Mouse (Mus musculus) limb, embryonic 15.5 days (tissue): ENCODE data around the gene Bsn. TPM values are rescaled to one million over a fixed set of nuclear protein-coding genes. Genes with fewer than 3 reads are reported as not detected.

ENCODE experiments used
- ATAC-seq: fragments of 200-750 bp; cut with Nextera tagmentation; 2 replicates; pipeline ENCODE4 v1.8.0; 2017; ENCODE audit warnings: low read depth, moderate TSS enrichment; ENCODE audit not compliant: insufficient number of reproducible peaks, low FRiP score, low TSS enrichment
- H3K27ac ChIP-seq: fragments of 300-500 bp; sonication (generic); 2 replicates; pipeline ENCODE4 v1.5.1; 2015; ENCODE audit warnings: moderate library complexity, mild to moderate bottlenecking, inconsistent platforms
- H3K27me3 ChIP-seq: fragments of 300-500 bp; sonication (generic); 2 replicates; pipeline ENCODE4 v1.6.1; 2015; ENCODE audit warnings: inconsistent platforms
- H3K36me3 ChIP-seq: fragments of 300-500 bp; sonication (generic); 2 replicates; pipeline ENCODE4 v1.6.1; 2015; ENCODE audit warnings: inconsistent platforms
- H3K4me1 ChIP-seq: fragments of 300-500 bp; sonication (generic); 2 replicates; pipeline ENCODE4 v1.6.1; 2015; ENCODE audit warnings: inconsistent platforms
- H3K4me2 ChIP-seq: fragments of 300-500 bp; sonication (generic); 2 replicates; pipeline ENCODE4 v1.6.1; 2015; ENCODE audit warnings: mild to moderate bottlenecking, inconsistent platforms
- H3K4me3 ChIP-seq: fragments of 300-500 bp; sonication (generic); 2 replicates; pipeline ENCODE4 v1.5.1; 2015; ENCODE audit warnings: mild to moderate bottlenecking, inconsistent platforms
- H3K9ac ChIP-seq: fragments of 300-500 bp; sonication (generic); 2 replicates; pipeline ENCODE4 v1.6.1; 2015; ENCODE audit warnings: inconsistent platforms
- H3K9me3 ChIP-seq: fragments of 300-500 bp; sonication (generic); 2 replicates; pipeline ENCODE4 v1.6.1; 2016; ENCODE audit warnings: inconsistent platforms
- WGBS: fragments of 180-500 bp; shearing (Covaris S2); methylation state at CpG from one replicate; pipeline ENCODE4 v1.1.7; 2015; 5-methylcytosine and 5-hydroxymethylcytosine counted together
- polyA plus RNA-seq: library from polyadenylated mRNA; unstranded; fragments of >200 nt; fragmentation: Nextera tagmentation; extraction: Ambion mirVana; gene quantifications from 2 replicates; pipeline ENCODE4 v1.2.1, GENCODE M21; 2015

The Bsn gene
- polyA plus RNA-seq, 1 experiment from 2014 or later: 0.82 TPM

GRCm38 (mm10) chr9:108072481-108072924, 117.7 kb downstream of the Bsn start:
- ATAC-seq: no peak
- H3K36me3 ChIP-seq: peaks cover 29% of the 10 kb centered on the region
- no peaks in the 10 kb centered on the region for H3K9me3 ChIP-seq
- peak overlapping the region; percentile 71; the same call in 1 of the 2 replicates for H3K27ac ChIP-seq
- H3K4me1 ChIP-seq: no peaks in the 10 kb centered on the region
- no peak overlapping the region for H3K4me3 ChIP-seq
- H3K4me2 ChIP-seq: no peak overlapping the region
- 59% methylated on average over 9 of the region's 9 CpGs for WGBS
- H3K27me3 ChIP-seq: no peaks in the 10 kb centered on the region
- 0 out of 2 replicates have a peak overlapping the region, but pooled peaks have one; percentile 8 for H3K9ac ChIP-seq

GRCm38 (mm10) chr9:108071801-108072200, 118.4 kb downstream of the Bsn start:
- no peak for ATAC-seq
- Histone ChIP-seq H3K4me2 (no peak overlapping the region), H3K4me1 (no peaks in the 10 kb centered on the region), H3K27ac (peak overlapping the region; percentile 71; the same call in 1 of the 2 replicates), H3K9ac (no peak overlapping the region), H3K36me3 (peaks cover 29% of the 10 kb centered on the region), H3K4me3 (no peak overlapping the region), H3K9me3 (no peaks in the 10 kb centered on the region), H3K27me3 (no peaks in the 10 kb centered on the region)
- 84% methylated on average over 4 of the region's 4 CpGs for WGBS

- Histone ChIP-seq H3K9me3 (no peaks in the 10 kb centered on the region), H3K4me3 (no peak overlapping the region), H3K36me3 (peaks cover 34% of the 10 kb centered on the region), H3K9ac (no peak overlapping the region), H3K4me1 (no peaks in the 10 kb centered on the region), H3K4me2 (no peak overlapping the region), H3K27ac (no peak overlapping the region), H3K27me3 (no peaks in the 10 kb centered on the region)
- ATAC-seq: no peak
- WGBS: 94% methylated on average over 7 of the region's 7 CpGs
Observed at GRCm38 (mm10) chr9:108069529-108069928, 120.7 kb downstream of the Bsn start.

GRCm38 (mm10) chr9:108069007-108069406, 121.2 kb downstream of the Bsn start:
- no peak overlapping the region for H3K4me2 ChIP-seq
- no peak overlapping the region for H3K27ac ChIP-seq
- H3K36me3 ChIP-seq: peaks cover 38% of the 10 kb centered on the region
- no peaks in the 10 kb centered on the region for H3K9me3 ChIP-seq
- WGBS: 90% methylated on average over 9 of the region's 9 CpGs
- ATAC-seq: no peak
- H3K4me3 ChIP-seq: no peak overlapping the region
- no peaks in the 10 kb centered on the region for H3K4me1 ChIP-seq
- H3K27me3 ChIP-seq: no peaks in the 10 kb centered on the region
- no peak overlapping the region for H3K9ac ChIP-seq

GRCm38 (mm10) chr9:108067900-108068299, 122.3 kb downstream of the Bsn start:
- 13% methylated on average over 8 of the region's 8 CpGs for WGBS
- no peak overlapping the region for H3K27ac ChIP-seq
- ATAC-seq: no peak
- no peaks in the 10 kb centered on the region for H3K27me3 ChIP-seq
- no peak overlapping the region for H3K4me2 ChIP-seq
- peaks cover 44% of the 10 kb centered on the region for H3K36me3 ChIP-seq
- no peak overlapping the region for H3K4me3 ChIP-seq
- no peaks in the 10 kb centered on the region for H3K4me1 ChIP-seq
- no peak overlapping the region for H3K9ac ChIP-seq
- H3K9me3 ChIP-seq: no peaks in the 10 kb centered on the region

GRCm38 (mm10) chr9:108067199-108067598, 123.0 kb downstream of the Bsn start:
- H3K4me1 ChIP-seq: no peaks in the 10 kb centered on the region
- H3K36me3 ChIP-seq: peaks cover 51% of the 10 kb centered on the region
- no peak for ATAC-seq
- H3K4me2 ChIP-seq: no peak overlapping the region
- H3K27ac ChIP-seq: no peak overlapping the region
- no peak overlapping the region for H3K4me3 ChIP-seq
- no peaks in the 10 kb centered on the region for H3K9me3 ChIP-seq
- H3K9ac ChIP-seq: no peak overlapping the region
- 79% methylated on average over 7 of the region's 7 CpGs for WGBS
- H3K27me3 ChIP-seq: no peaks in the 10 kb centered on the region

- 53% methylated on average over 5 of the region's 5 CpGs for WGBS
- no peak for ATAC-seq
- Histone ChIP-seq H3K27me3 (no peaks in the 10 kb centered on the region), H3K4me2 (no peak overlapping the region), H3K36me3 (peaks cover 59% of the 10 kb centered on the region), H3K9ac (no peak overlapping the region), H3K27ac (no peak overlapping the region), H3K4me3 (no peak overlapping the region), H3K4me1 (no peaks in the 10 kb centered on the region), H3K9me3 (no peaks in the 10 kb centered on the region)
Observed at GRCm38 (mm10) chr9:108065491-108066011, 124.6 kb downstream of the Bsn start.

GRCm38 (mm10) chr9:108063361-108063760, 126.8 kb downstream of the Bsn start:
- no peak for ATAC-seq
- peaks cover 65% of the 10 kb centered on the region for H3K36me3 ChIP-seq
- H3K4me3 ChIP-seq: no peak overlapping the region
- WGBS: 87% methylated on average over 12 of the region's 12 CpGs
- H3K27ac ChIP-seq: no peak overlapping the region
- H3K27me3 ChIP-seq: no peaks in the 10 kb centered on the region
- H3K4me2 ChIP-seq: no peak overlapping the region
- H3K9ac ChIP-seq: no peak overlapping the region
- no peaks in the 10 kb centered on the region for H3K4me1 ChIP-seq
- H3K9me3 ChIP-seq: no peaks in the 10 kb centered on the region

- no peak overlapping the region for H3K4me2 ChIP-seq
- H3K27ac ChIP-seq: no peak overlapping the region
- H3K9me3 ChIP-seq: no peaks in the 10 kb centered on the region
- no peak for ATAC-seq
- H3K9ac ChIP-seq: no peak overlapping the region
- WGBS: 86% methylated on average over 3 of the region's 3 CpGs
- H3K27me3 ChIP-seq: no peaks in the 10 kb centered on the region
- no peak overlapping the region for H3K4me3 ChIP-seq
- H3K4me1 ChIP-seq: no peaks in the 10 kb centered on the region
- peaks cover 77% of the 10 kb centered on the region for H3K36me3 ChIP-seq
Observed at GRCm38 (mm10) chr9:108062142-108062541, 128.0 kb downstream of the Bsn start.

GRCm38 (mm10) chr9:108058291-108058690, 131.9 kb downstream of the Bsn start:
- Histone ChIP-seq H3K4me3 (no peak overlapping the region), H3K9me3 (no peaks in the 10 kb centered on the region), H3K4me1 (peaks cover 6% of the 10 kb centered on the region), H3K36me3 (peaks cover 99% of the 10 kb centered on the region), H3K4me2 (no peak overlapping the region), H3K27me3 (no peaks in the 10 kb centered on the region), H3K9ac (no peak overlapping the region), H3K27ac (no peak overlapping the region)
- 94% methylated on average over 9 of the region's 9 CpGs for WGBS
- ATAC-seq: no peak

- WGBS: 80% methylated on average over 5 of the region's 5 CpGs
- Histone ChIP-seq H3K4me2 (no peak overlapping the region), H3K9me3 (no peaks in the 10 kb centered on the region), H3K9ac (no peak overlapping the region), H3K4me1 (peaks cover 17% of the 10 kb centered on the region), H3K36me3 (peaks cover 88% of the 10 kb centered on the region), H3K27me3 (no peaks in the 10 kb centered on the region), H3K4me3 (no peak overlapping the region), H3K27ac (no peak overlapping the region)
- no peak for ATAC-seq
Observed at GRCm38 (mm10) chr9:108057262-108057562, 133.0 kb downstream of the Bsn start.

GRCm38 (mm10) chr9:108056361-108057261, 133.6 kb downstream of the Bsn start:
- no peak for ATAC-seq
- Histone ChIP-seq H3K4me1 (peaks cover 22% of the 10 kb centered on the region), H3K9ac (no peak overlapping the region), H3K27me3 (no peaks in the 10 kb centered on the region), H3K9me3 (no peaks in the 10 kb centered on the region), H3K4me3 (no peak overlapping the region), H3K4me2 (no peak overlapping the region), H3K36me3 (peaks cover 88% of the 10 kb centered on the region), H3K27ac (no peak overlapping the region)
- 79% methylated on average over 28 of the region's 28 CpGs for WGBS
